Mouse (Mus musculus) stomach, embryonic 16.5 days (tissue): ENCODE measurements at regions not wholly inside any gene's neighbourhood (a gene's known extent, or its start where the extent isn't known, plus 50 kb on each side); places are given as distances from the start of the nearest gene placed in this dataset.
A peak's percentile ranks its signal among the peaks of the same experiment; 100 is the strongest.

Source experiments
- ATAC-seq: fragments of 200-750 bp; cut with Nextera tagmentation; 2 replicates; pipeline ENCODE4 v1.8.0; 2017; ENCODE audit warnings: moderate number of reproducible peaks, moderate TSS enrichment; ENCODE audit not compliant: insufficient read depth, low FRiP score
- H3K27ac ChIP-seq: fragments of 300-500 bp; sonication (generic); 2 replicates; pipeline ENCODE4 v1.5.1; 2014; ENCODE audit warnings: low read length
- H3K27me3 ChIP-seq: fragments of 300-500 bp; sonication (generic); 2 replicates; pipeline ENCODE4 v1.6.1; 2014; ENCODE audit warnings: low read length, control low read depth, mixed read lengths; ENCODE audit not compliant: control insufficient read depth, insufficient read depth
- H3K36me3 ChIP-seq: fragments of 300-500 bp; sonication (generic); 2 replicates; pipeline ENCODE4 v1.6.1; 2014; ENCODE audit warnings: low read length; ENCODE audit not compliant: control insufficient read depth, insufficient read depth
- H3K4me1 ChIP-seq: fragments of 300-500 bp; sonication (generic); 2 replicates; pipeline ENCODE4 v1.6.1; 2014; ENCODE audit warnings: low read length, control low read depth, mixed read lengths; ENCODE audit not compliant: control insufficient read depth, insufficient read depth
- H3K4me2 ChIP-seq: fragments of 300-500 bp; sonication (generic); 2 replicates; pipeline ENCODE4 v1.6.1; 2014; ENCODE audit warnings: low read depth, low read length, mixed read lengths
- H3K4me3 ChIP-seq: fragments of 300-500 bp; sonication (generic); replicated peaks from 2 replicates; pipeline ENCODE4 v1.5.1; 2014; ENCODE audit warnings: mild to moderate bottlenecking, low read length
- H3K9ac ChIP-seq: fragments of 300-500 bp; sonication (generic); 2 replicates; pipeline ENCODE4 v1.6.1; 2014; ENCODE audit warnings: low read length
- H3K9me3 ChIP-seq: fragments of 300-500 bp; sonication (generic); replicated peaks from 2 replicates; pipeline ENCODE4 v1.6.1; 2016; ENCODE audit warnings: low read length, control low read depth; ENCODE audit not compliant: control insufficient read depth
- WGBS: fragments of 180-500 bp; shearing (Covaris S2); extraction: QIAGEN DNeasy Blood & Tissue Kit; methylation state at CpG from one replicate; pipeline ENCODE4 v1.1.7; 2014; 5-methylcytosine and 5-hydroxymethylcytosine counted together

DNA sequence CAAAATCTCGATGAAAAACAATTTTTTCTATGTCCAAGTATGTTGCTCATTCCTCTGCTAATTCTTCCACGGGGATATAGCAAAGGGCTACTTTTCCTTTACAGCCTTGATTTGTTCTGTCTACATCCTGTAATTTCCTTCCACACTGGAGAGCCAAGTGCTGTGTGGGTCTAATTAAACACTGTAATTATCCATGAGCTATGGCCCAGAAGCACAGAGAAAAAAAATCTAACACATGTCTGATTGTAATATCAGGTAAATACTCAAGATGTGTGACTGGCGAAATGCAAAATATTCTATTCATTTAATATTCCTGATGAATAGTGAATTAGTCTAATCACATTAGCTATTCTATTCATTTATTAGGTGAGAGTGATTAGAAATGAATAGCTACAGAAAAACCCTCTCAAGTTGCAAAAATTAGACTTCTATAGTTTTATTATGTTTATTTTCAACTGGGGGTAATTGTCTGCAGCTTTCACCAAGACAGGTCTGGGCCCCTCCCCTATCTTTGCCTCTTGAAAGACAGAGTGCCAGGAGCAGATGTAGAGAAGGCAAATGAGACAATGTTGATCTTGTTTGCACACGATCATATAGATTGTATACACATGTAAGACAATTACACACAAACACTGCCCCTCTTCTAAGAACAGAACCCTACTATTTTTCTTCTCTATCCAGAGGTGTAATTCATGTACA lies 274.3 kb downstream of the Sorl1 start:
- WGBS: 74% methylated on average over 4 of the region's 4 CpGs
- no peaks in the 10 kb centered on the region for H3K4me1 ChIP-seq
- no peak overlapping the region for H3K27ac ChIP-seq
- H3K4me3 ChIP-seq: no peak overlapping the region
- H3K27me3 ChIP-seq: no peaks in the 10 kb centered on the region
- no peaks in the 10 kb centered on the region for H3K9me3 ChIP-seq
- ATAC-seq: no peak
- H3K4me2 ChIP-seq: no peak overlapping the region
- H3K9ac ChIP-seq: no peak overlapping the region
- no peaks in the 10 kb centered on the region for H3K36me3 ChIP-seq

DNA sequence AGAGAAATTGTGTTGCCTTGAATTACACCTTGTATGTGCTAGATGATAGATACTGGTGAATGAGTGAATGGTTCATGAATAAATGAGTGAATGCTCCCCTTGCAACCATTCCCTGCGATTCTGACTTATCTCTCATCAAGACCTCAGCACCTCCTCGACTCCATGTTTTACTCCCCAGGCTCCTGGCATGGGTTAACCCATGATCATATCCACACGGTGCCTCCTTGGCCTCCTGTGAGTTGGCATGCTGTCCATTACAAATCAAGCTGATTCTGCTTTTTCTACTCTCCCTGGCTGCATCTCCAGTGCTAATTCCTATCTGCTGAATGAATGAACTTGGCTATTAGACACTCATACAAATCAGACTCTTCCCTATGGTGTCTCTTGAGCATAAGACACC lies 279.5 kb downstream of the Sorl1 start:
- Histone ChIP-seq H3K27me3 (no peaks in the 10 kb centered on the region), H3K4me1 (no peaks in the 10 kb centered on the region), H3K9me3 (no peaks in the 10 kb centered on the region), H3K4me2 (no peak overlapping the region), H3K9ac (no peak overlapping the region), H3K36me3 (no peaks in the 10 kb centered on the region), H3K27ac (no peak overlapping the region), H3K4me3 (no peak overlapping the region)
- no peak for ATAC-seq
- 78% methylated on average over 3 of the region's 3 CpGs for WGBS

DNA sequence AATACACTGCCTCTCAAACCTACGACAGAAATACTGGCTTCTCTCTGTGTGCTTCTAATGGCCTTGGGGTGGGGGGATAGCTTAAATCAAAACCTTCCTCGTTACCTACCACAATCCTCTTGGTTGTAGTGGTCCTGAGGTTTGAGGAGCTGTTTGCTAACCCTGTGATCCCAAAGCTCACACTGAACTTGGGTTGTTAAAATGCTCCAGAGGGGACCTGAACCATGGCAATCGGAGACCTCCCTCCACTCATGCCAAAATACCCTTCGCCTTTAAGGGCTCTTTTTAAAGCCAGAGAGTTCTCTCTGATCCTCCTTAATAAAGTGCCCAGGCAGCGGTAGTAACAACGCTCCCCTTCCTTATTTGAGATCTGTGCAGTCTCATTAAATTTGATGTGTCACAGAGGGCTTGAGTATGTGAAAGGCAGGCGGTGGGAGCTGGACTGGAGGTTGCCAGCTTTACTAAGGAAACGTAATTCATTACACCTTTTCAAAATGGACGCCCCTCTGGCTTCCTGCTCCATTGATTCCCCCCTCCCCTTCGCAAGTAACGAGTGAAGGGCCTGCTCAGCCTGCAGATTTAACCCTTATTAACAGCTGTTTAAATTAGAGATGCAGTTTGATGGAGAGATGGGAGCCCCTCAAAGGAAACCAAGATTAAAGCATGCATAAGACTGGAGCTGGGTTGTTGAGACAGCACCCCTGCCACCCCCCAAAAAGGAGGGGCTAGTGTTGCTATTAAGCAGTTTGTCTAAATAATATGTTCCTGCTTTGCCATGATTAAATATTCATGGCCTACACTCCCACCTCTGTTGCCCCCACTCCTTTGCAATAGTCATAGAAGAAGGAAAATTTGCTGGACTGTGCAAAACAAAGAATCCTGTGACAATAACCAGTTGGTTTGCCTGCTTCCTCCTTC lies 289.4 kb downstream of the Sorl1 start:
- Histone ChIP-seq H3K27me3 (no peaks in the 10 kb centered on the region), H3K4me3 (no peak overlapping the region), H3K4me2 (no peak overlapping the region), H3K9me3 (0 out of 2 replicates have a peak, but pooled peaks cover 4% of the 10 kb centered on the region), H3K27ac (no peak overlapping the region), H3K9ac (no peak overlapping the region), H3K4me1 (peaks cover 4% of the 10 kb centered on the region; the same call in 1 of the 2 replicates), H3K36me3 (no peaks in the 10 kb centered on the region)
- ATAC-seq: no peak
- WGBS: 49% methylated on average over 11 of the region's 11 CpGs

DNA sequence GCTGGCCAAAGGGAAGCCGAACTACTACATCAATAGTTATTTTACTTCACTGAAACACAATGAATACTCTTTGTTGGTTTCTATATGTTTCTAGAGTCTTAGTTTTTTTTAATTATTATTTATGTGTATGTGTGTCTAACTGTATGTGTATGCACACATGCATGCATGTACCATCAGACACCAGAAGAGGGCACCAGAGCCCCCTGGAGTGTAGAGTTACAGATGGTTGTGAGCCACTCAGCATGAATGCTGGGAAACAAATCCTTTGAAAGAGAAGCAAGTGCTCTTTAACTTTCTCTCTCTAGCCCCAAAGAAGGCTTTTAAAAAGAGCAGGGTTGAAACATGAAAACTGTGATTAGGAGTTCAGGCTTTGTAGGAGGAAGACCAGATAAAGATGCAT lies 290.7 kb downstream of the Sorl1 start:
- no peak for ATAC-seq
- Histone ChIP-seq H3K9ac (no peak overlapping the region), H3K27me3 (no peaks in the 10 kb centered on the region), H3K27ac (no peak overlapping the region), H3K4me1 (peaks cover 4% of the 10 kb centered on the region; the same call in 1 of the 2 replicates), H3K4me2 (no peak overlapping the region), H3K9me3 (0 out of 2 replicates have a peak, but pooled peaks cover 4% of the 10 kb centered on the region), H3K36me3 (no peaks in the 10 kb centered on the region), H3K4me3 (no peak overlapping the region)
- WGBS: 97% methylated on average over 1 of the region's 1 CpGs

DNA sequence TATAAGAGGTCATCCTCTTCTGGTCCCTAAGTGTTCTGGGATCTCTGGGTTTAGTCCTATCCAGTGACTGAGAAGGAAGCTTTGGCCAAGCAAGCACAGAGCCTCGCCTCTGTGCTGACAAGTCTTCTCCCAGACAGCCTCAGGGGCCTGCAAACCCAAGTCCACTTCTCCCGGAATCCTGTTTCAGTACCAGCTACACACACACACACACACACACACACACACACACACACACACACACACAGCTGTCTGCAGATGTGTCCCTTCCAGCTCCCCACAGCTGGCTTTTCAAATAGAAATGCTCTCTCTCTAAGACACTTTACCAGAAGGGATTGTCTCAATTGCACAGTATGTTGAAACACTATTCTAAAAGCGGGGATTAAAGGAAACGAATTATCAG lies 296.7 kb downstream of the Sorl1 start:
- no peak overlapping the region for H3K9ac ChIP-seq
- H3K4me1 ChIP-seq: no peaks in the 10 kb centered on the region
- no peaks in the 10 kb centered on the region for H3K27me3 ChIP-seq
- 44% methylated on average over 4 of the region's 4 CpGs for WGBS
- peak; percentile 40; the same call in 1 of the 2 replicates for ATAC-seq
- H3K9me3 ChIP-seq: no peaks in the 10 kb centered on the region
- H3K27ac ChIP-seq: no peak overlapping the region
- no peak overlapping the region for H3K4me2 ChIP-seq
- no peaks in the 10 kb centered on the region for H3K36me3 ChIP-seq
- no peak overlapping the region for H3K4me3 ChIP-seq

DNA sequence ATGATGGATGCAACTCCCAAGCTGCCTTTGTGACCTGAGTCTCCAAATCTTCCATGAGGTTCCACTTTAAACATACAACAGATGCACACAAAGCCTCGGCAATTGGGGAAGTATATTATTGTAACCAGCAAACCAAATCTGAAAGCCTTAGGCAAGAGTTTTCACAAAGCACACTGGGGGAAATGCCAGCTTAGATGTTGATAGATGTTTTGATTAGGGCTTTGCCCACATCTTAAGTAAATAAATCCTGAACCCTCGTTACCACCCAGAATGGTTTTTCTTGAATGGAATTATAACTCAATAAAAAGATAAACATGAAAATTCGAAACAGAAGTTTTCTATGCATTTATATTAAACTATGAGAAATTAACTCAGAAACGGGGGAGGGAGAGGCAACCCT lies 302.7 kb downstream of the Sorl1 start:
- WGBS: 43% methylated on average over 4 of the region's 4 CpGs
- Histone ChIP-seq H3K27me3 (no peaks in the 10 kb centered on the region), H3K4me2 (no peak overlapping the region), H3K9ac (no peak overlapping the region), H3K4me1 (peaks cover 3% of the 10 kb centered on the region; the same call in 1 of the 2 replicates), H3K36me3 (no peaks in the 10 kb centered on the region), H3K27ac (no peak overlapping the region), H3K4me3 (no peak overlapping the region), H3K9me3 (no peaks in the 10 kb centered on the region)
- no peak for ATAC-seq

DNA sequence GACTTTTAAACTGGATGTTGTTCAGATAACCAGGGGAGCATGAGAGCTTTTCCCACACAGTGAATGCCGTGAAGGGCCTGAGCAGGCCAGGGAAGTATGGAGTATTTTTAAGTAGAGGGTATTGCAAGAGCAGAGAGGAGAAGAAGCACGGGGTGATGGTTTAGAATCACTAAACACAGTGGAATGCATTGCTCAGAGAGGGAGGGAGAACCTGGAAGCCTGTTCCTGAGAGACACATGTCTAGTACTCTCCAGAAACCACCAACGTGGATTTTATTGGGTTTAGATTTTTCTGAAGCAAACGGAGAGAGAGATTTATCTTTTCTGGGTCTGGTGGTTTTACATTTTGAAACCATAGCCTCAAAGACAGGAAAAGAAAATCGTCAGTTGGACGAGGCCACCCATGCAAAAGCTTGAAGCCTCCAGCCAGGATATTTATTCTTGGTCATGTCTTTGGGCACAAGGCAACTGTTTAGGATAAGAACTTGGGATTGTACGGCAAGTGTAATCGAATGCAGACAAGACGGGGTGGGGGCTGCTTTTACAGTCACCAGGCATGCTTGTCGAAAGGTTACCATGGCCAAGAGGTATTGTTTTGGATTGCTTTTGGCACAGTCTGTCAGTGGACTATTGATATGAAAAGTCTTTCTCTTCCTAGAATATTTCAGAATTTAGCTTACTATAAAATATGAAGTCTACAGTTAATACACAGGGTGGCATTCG lies 306.2 kb downstream of the Sorl1 start:
- WGBS: 35% methylated on average over 11 of the region's 11 CpGs
- H3K27me3 ChIP-seq: no peaks in the 10 kb centered on the region
- no peak overlapping the region for H3K9ac ChIP-seq
- ATAC-seq: peak; percentile 58; the same call in 1 of the 2 replicates
- H3K36me3 ChIP-seq: no peaks in the 10 kb centered on the region
- H3K9me3 ChIP-seq: no peaks in the 10 kb centered on the region
- H3K4me2 ChIP-seq: no peak overlapping the region
- peak overlapping the region; percentile 70 for H3K27ac ChIP-seq
- no peak overlapping the region for H3K4me3 ChIP-seq
- H3K4me1 ChIP-seq: peaks cover 3% of the 10 kb centered on the region; the same call in 1 of the 2 replicates

DNA sequence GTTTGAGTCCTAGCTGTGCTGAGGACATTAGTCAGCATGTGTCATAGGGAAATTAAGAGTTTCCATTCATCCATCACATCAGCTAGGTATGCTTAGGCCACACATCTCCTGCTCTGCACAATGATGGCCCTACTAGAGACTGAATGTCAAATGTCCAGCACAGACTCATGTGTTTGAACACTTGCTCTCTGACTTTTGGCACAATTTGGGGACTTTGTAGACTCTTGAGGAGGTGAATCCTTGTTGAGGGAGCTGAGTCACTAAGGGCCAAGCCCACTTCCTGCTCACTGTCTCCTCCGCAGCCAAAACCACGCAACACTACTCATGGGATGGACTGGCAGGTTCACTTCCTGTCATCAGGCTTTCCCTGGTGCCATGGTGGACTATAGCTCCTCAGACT lies 308.2 kb downstream of the Sorl1 start:
- Histone ChIP-seq H3K9ac (no peak overlapping the region), H3K4me3 (no peak overlapping the region), H3K36me3 (no peaks in the 10 kb centered on the region), H3K4me2 (no peak overlapping the region), H3K4me1 (peaks cover 3% of the 10 kb centered on the region; the same call in 1 of the 2 replicates), H3K9me3 (no peaks in the 10 kb centered on the region), H3K27ac (no peak overlapping the region), H3K27me3 (no peaks in the 10 kb centered on the region)
- no peak for ATAC-seq
- 88% methylated on average over 2 of the region's 2 CpGs for WGBS
